Mouse (Mus musculus): ENCODE results near the gene H2al1b. TPM values are rescaled to one million over a fixed set of nuclear protein-coding genes. Genes with fewer than 3 reads are reported as not detected.
"Not testable (repeated sequence)": the region's sequence is repeated elsewhere in the genome, so short reads cannot be mapped to it uniquely, and the experiment has no call there.

H2al1b gene
- polyA plus RNA-seq (2015; fragmentation: Nextera tagmentation; extraction: Ambion mirVana), result not detected in 2 replicates

DNA sequence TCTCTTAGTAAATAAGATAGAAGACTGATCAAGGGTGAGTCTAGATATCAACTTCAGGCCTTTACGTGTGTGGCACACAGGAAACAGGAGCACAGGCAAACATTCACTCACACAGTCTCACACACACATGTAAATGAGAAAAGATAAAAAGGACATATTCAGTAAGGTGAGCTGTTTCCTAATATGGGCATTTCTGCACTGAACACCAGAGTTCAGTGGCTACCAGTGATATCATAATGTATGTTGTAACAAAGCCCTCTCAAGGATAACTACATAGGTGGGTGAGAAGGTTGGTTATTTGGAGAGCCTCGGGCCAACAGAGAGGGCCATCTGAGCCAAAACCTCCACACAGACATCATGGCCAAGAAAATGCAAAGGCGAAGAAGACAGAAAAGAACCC lies at the start of gene H2al1b:
Gene H2al1b, plus strand, starts transcription at position 301 of the 400 bp plus-strand sequence.
- not testable (repeated sequence) for ATAC-seq (ENCODE audit: low read depth); H3K4me1 ChIP-seq (replicated peaks); H3K27me3 ChIP-seq; H3K27ac ChIP-seq (replicated peaks); H3K9me3 ChIP-seq; H3K4me3 ChIP-seq; H3K4me2 ChIP-seq; H3K36me3 ChIP-seq; H3K9ac ChIP-seq
- 96% methylated on average over 1 of the region's 3 CpGs for WGBS

DNA sequence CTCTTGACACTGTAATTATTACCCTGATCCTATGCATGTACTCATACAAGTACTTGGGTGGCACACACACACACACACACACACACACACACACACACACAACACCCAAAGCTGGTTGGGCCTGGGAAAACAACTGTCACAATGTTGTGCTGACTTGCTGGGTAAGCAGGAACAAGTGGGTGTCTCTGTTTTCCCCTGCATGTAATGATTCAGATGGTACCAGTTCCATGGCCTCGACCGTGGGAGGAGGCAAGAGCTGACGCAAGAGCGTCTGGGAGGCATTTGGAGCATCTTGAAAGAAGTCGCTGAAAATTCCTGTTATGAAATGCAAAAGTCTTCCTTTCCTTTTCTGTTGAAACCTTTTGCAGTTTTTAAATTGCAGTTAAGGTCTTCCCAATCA lies 48.2 kb upstream of the H2al1b start:
- H3K4me1 ChIP-seq (replicated peaks), result peaks cover 15% of the 10 kb centered on the region
- no peak overlapping the region for H3K4me2 ChIP-seq

DNA sequence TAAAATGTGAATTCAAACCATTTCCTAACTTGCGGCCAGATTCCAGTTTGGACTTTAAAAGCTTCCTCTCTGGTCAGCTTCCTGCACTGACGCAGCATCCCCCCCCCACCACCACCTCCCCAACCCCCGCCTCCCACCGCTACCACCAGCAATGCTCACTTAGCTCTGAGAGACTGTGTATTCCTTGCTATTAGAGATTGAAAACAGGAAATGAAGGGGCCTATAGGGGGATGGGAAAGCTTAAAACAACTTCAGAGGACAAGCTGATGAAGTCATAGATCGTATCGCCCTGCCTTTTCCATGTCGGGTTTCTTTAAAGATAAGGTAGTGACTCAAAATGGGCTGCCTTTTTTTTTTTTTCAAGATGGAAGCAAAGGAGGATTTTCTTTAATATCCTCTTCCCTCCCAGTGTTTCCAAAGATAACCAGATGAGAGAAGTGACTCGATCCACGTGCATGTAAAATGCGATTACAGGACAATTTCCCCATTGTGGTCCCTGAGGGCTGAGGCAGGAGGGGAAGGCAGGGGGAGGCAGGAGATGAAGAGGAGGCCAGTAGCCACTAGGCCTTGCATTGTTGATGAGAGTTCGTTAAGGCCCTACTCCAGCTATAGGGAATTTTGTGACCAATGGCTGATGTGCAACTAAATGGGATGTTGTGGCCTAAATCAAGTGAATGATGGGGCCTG lies 47.6 kb upstream of the H2al1b start:
- no peak for ATAC-seq (ENCODE audit: low read depth)
- H3K4me3 ChIP-seq, result no peak overlapping the region

More for the DNA sequence above, 48.2 kb upstream of the H2al1b start:
- no peak overlapping the region for H3K27ac ChIP-seq (replicated peaks)
- H3K27me3 ChIP-seq, result no peaks in the 10 kb centered on the region
- H3K36me3 ChIP-seq, result no peaks in the 10 kb centered on the region
- 73% methylated on average over 5 of the region's 5 CpGs for WGBS
- no peak overlapping the region for H3K4me3 ChIP-seq
- no peaks in the 10 kb centered on the region for H3K9me3 ChIP-seq
- ATAC-seq (ENCODE audit: low read depth), result no peak
- H3K9ac ChIP-seq, result no peak overlapping the region

DNA sequence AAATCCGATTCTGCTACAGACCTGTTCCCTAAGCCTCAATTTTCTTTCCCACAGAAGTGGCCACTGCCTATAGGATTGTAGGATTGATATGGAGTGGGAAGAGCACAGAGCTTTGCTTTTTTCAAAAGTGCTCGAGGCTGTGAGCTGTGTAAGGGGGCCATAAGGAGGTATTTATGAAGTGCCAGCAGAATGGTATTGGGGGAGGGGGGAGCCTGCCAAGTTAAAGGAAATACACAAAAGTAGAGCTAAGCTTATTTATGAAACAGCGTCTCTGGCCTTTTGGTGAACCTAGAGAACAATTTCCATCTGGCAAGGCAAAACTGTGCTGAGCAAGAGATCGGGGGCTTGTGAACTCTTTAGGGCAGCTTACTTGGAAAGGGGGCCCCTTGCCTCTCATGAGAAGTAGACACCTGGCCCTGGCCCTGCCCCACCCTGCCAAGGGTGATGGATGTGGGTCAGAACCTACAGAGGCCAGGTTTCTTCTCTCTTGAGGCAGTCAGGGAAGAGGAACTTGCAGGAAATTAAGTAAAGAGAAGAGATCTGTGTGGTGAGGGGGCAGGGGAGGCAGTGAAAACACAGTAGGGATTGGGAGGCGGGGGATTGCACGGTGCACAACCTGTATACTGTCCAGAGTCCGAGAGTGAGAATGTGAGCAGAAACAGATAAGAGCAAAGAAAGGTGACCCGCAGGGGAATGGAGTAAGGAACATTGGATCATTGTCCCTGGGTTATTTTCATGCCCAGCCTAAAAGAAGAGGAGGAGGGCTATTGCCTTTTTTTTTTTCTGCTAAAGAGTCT lies 46.5 kb upstream of the H2al1b start:
- H3K4me2 ChIP-seq, result no peak overlapping the region
- no peaks in the 10 kb centered on the region for H3K27me3 ChIP-seq
- 0 out of 2 replicates have a peak, but pooled peaks cover 5% of the 10 kb centered on the region for H3K4me1 ChIP-seq (replicated peaks)
- no peak overlapping the region for H3K9ac ChIP-seq
- no peak overlapping the region for H3K4me3 ChIP-seq
- H3K27ac ChIP-seq (replicated peaks), result no peak overlapping the region
- H3K36me3 ChIP-seq, result no peaks in the 10 kb centered on the region
- H3K9me3 ChIP-seq, result no peaks in the 10 kb centered on the region
- WGBS, result 53% methylated on average over 8 of the region's 8 CpGs
- no peak for ATAC-seq (ENCODE audit: low read depth)

More for the DNA sequence above, 47.6 kb upstream of the H2al1b start:
- WGBS, result 56% methylated on average over 11 of the region's 11 CpGs
- Histone ChIP-seq H3K27me3 (no peaks in the 10 kb centered on the region), H3K9ac (no peak overlapping the region), H3K36me3 (no peaks in the 10 kb centered on the region), H3K4me2 (no peak overlapping the region), H3K4me1 (replicated peaks) (peaks cover 15% of the 10 kb centered on the region), H3K27ac (replicated peaks) (no peak overlapping the region), H3K9me3 (no peaks in the 10 kb centered on the region)

DNA sequence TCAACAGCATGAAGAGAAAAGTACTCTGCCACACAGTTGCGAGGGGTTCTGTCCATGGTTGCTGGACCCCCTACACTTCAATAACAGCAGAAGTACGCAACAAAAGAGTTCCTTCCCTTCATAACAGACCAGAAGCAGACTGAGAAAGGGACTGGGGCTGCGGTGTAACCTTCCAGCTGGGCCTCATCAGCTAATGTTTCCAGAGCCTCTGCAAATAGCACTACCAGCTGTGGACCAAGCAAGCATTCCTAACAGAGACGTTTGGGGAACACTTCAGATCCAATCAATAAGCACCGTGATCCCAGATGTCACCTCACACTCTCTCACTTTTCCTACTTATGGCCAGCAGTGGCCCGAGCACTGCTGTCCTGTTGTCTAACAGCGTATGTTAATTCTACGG lies 37.3 kb upstream of the H2al1b start:
- no peaks in the 10 kb centered on the region for H3K9me3 ChIP-seq
- WGBS, result 81% methylated on average over 8 of the region's 8 CpGs

DNA sequence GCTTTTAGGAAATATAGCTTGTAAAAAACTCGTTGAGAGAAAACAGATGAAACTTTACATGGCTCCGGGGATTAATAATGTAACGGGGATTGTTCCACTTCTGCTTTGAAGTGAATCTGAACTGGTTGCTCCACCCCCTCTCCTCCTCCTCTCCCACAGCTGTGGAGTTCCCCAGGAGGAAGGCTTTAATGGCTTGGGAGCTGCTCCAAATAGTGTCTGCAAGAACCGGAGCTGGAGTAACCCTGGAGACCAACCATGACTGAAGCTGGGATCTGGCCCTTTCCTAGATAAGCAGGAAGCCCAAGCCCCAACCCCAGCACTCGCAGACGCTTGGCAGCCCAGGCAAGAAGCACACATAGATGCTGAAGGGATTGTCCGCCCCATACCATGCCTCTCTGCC lies 34.4 kb upstream of the H2al1b start:
- 0 out of 2 replicates have a peak, but pooled peaks cover 6% of the 10 kb centered on the region for H3K27me3 ChIP-seq
- no peak for ATAC-seq (ENCODE audit: low read depth)
- no peak overlapping the region for H3K4me3 ChIP-seq
- H3K4me1 ChIP-seq (replicated peaks), result peaks cover 9% of the 10 kb centered on the region; the same call in 1 of the 2 replicates
- WGBS, result 61% methylated on average over 7 of the region's 7 CpGs
- H3K4me2 ChIP-seq, result no peak overlapping the region
- H3K9ac ChIP-seq, result no peak overlapping the region
- H3K27ac ChIP-seq (replicated peaks), result no peak overlapping the region
- H3K36me3 ChIP-seq, result no peaks in the 10 kb centered on the region
- H3K9me3 ChIP-seq, result no peaks in the 10 kb centered on the region

More for the DNA sequence above, 37.3 kb upstream of the H2al1b start:
- H3K4me2 ChIP-seq, result no peak overlapping the region
- no peak overlapping the region for H3K27ac ChIP-seq (replicated peaks)
- H3K4me1 ChIP-seq (replicated peaks), result peaks cover 9% of the 10 kb centered on the region; the same call in 1 of the 2 replicates
- H3K4me3 ChIP-seq, result no peak overlapping the region
- 0 out of 2 replicates have a peak, but pooled peaks cover 6% of the 10 kb centered on the region for H3K27me3 ChIP-seq
- H3K9ac ChIP-seq, result no peak overlapping the region
- H3K36me3 ChIP-seq, result no peaks in the 10 kb centered on the region
- ATAC-seq (ENCODE audit: low read depth), result no peak

DNA sequence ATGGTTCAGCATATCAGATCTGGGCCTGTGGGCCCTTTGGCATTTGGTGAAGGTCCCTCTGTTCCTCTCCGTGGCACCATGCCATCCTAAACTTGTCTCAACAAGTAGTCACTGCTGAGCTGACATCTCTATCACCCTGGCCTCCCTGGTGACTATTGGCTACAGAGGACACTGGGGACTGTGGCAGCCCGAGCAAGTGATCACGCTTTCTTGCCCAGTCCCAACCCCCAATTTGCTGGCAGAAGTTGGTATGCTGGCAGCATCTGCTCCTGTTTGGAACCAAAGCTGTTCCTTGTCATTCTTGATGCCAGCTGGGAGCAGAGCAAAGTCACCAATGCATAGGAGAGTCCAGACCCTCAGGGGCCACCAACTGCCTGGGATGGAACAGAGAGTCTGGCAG lies 33.2 kb upstream of the H2al1b start:
- H3K4me2 ChIP-seq, result no peak overlapping the region
- H3K27me3 ChIP-seq, result 0 out of 2 replicates have a peak, but pooled peaks cover 6% of the 10 kb centered on the region
- H3K9ac ChIP-seq, result no peak overlapping the region
- WGBS, result 81% methylated on average over 3 of the region's 3 CpGs
- H3K36me3 ChIP-seq, result no peaks in the 10 kb centered on the region
- H3K9me3 ChIP-seq, result no peaks in the 10 kb centered on the region
- no peak overlapping the region for H3K27ac ChIP-seq (replicated peaks)
- peaks cover 9% of the 10 kb centered on the region; the same call in 1 of the 2 replicates for H3K4me1 ChIP-seq (replicated peaks)
- ATAC-seq (ENCODE audit: low read depth), result no peak
- H3K4me3 ChIP-seq, result no peak overlapping the region

DNA sequence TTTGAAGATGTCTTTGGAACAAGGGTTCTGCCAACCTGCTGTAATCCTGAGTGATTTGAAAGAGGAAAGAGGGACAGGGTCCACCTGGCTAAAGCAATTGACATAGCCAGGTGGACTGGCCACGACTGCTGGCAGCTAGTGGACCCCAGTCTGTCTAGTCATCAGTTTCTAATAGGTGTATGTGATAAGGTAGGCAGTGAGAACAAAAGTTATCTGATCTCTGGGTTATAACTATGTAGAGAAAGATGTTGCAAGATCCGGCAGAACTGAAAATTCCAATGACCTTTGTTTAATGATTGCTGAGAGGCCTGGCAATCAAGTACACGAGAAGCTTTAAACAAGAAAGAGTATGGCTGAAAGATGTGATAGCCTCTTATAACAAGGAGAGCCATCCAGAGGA lies 29.0 kb upstream of the H2al1b start:
- Histone ChIP-seq H3K9me3 (no peaks in the 10 kb centered on the region), H3K4me3 (no peak overlapping the region), H3K4me1 (replicated peaks) (no peaks in the 10 kb centered on the region), H3K27me3 (0 out of 2 replicates have a peak, but pooled peaks cover 6% of the 10 kb centered on the region), H3K4me2 (no peak overlapping the region), H3K9ac (no peak overlapping the region), H3K27ac (replicated peaks) (no peak overlapping the region), H3K36me3 (no peaks in the 10 kb centered on the region)
- no peak for ATAC-seq (ENCODE audit: low read depth)
- 83% methylated on average over 3 of the region's 3 CpGs for WGBS

DNA sequence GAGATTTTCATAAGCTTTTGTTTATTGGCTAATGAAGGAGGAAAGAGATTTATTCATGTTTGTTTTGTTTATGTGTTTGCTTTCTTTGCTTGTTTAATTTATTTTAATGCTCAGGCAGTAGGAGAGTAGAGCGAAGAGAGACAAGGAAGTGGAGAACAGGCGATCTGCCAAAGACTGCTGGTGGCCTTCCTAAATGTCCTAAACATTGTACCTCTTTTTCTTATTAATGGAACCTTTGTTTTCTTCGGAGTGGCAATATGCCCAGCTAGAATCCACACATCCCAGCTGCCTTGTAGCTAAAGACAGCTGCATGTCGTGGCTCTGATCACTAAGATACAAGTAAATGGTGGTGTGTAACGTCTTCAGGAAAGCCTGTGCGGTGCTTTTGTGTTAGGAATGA lies 25.1 kb upstream of the H2al1b start:
- H3K4me3 ChIP-seq, result no peak overlapping the region
- H3K4me2 ChIP-seq, result no peak overlapping the region
- no peaks in the 10 kb centered on the region for H3K36me3 ChIP-seq
- H3K9ac ChIP-seq, result no peak overlapping the region
- H3K27me3 ChIP-seq, result 0 out of 2 replicates have a peak, but pooled peaks cover 6% of the 10 kb centered on the region
- no peak overlapping the region for H3K27ac ChIP-seq (replicated peaks)
- 66% methylated on average over 6 of the region's 6 CpGs for WGBS
- ATAC-seq (ENCODE audit: low read depth), result no peak
- H3K9me3 ChIP-seq, result no peaks in the 10 kb centered on the region
- H3K4me1 ChIP-seq (replicated peaks), result no peaks in the 10 kb centered on the region

DNA sequence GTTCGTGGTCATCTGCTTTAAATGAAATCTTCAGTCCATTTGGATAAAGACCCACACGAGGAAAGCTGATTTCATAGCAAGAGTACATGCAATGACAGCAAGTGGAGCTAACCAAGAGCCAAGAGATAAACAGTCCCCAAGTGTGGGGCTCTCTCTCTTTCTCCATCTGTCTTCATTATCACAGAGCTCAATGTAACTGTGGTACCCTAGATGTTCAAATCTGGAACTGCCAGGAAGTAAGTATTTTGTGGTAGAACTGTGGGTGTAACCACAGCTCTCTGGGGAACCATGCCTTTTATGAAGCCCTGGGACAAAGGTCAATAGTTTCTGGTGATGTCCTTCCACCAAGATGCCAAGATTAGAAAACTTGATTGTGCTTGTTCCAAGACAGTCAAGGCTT lies 21.5 kb upstream of the H2al1b start:
- no peak for ATAC-seq (ENCODE audit: low read depth)
- no peak overlapping the region for H3K27ac ChIP-seq (replicated peaks)
- H3K9ac ChIP-seq, result no peak overlapping the region
- no peak overlapping the region for H3K4me3 ChIP-seq
- 0 out of 2 replicates have a peak, but pooled peaks cover 6% of the 10 kb centered on the region for H3K27me3 ChIP-seq
- no peak overlapping the region for H3K4me2 ChIP-seq
- WGBS, result 74% methylated on average over 2 of the region's 2 CpGs
- no peaks in the 10 kb centered on the region for H3K9me3 ChIP-seq
- no peaks in the 10 kb centered on the region for H3K36me3 ChIP-seq
- H3K4me1 ChIP-seq (replicated peaks), result no peaks in the 10 kb centered on the region

DNA sequence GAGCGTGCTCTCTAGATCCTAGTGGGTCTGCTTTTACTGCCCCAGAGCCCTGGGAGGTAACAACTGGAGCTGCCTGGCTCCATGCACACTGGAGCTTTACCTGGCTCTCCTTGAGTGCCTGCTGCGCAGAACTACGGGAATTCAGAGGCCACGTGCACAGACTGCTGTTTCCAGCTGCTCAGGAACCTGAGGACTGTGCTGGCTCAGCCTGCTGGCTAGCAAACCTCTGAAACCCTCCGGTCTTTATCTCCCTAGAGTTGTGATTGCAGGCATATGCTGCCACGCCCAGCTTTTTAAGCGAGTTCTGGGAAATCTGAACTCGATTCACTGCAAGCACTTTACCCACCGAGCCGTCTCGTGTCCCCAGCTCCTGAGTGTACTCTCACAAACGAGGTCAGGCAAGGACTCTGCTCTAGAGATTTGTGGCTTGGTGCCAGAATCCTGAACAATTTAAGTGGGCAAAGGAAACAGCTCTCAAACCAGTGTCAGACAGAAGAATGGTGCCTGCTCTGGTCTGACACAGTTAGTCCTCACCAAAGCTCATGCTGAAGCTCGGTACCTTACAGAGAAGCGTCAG lies 13.8 kb upstream of the H2al1b start:
- no peak for ATAC-seq (ENCODE audit: low read depth)

DNA sequence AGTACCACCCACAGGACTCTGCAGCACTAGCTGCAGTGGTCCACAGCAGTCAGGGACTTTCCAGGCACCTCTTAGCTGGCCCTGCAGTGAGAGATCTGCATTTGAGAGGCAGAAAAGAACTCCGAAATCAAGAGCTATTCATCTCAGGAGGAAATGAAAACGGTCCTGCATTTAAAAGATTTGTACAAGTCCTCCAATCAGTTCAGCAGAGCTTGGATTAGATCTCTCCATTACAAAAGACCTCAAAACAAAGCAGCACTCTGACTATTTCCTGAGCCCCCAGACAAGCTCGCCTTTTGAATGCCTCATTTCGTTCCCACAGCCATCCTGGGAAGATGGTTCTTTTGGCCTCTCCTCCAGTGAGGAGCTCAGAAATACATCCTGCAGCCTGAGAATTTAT lies 13.0 kb upstream of the H2al1b start:
- H3K4me3 ChIP-seq, result no peak overlapping the region
- H3K9me3 ChIP-seq, result no peaks in the 10 kb centered on the region
- no peak for ATAC-seq (ENCODE audit: low read depth)
- H3K27ac ChIP-seq (replicated peaks), result no peak overlapping the region
- no peaks in the 10 kb centered on the region for H3K36me3 ChIP-seq
- no peaks in the 10 kb centered on the region for H3K27me3 ChIP-seq
- no peaks in the 10 kb centered on the region for H3K4me1 ChIP-seq (replicated peaks)
- WGBS, result 61% methylated on average over 4 of the region's 4 CpGs
- no peak overlapping the region for H3K9ac ChIP-seq
- no peak overlapping the region for H3K4me2 ChIP-seq

More for the DNA sequence above, 13.8 kb upstream of the H2al1b start:
- Histone ChIP-seq H3K4me2 (no peak overlapping the region), H3K9me3 (no peaks in the 10 kb centered on the region), H3K9ac (no peak overlapping the region), H3K36me3 (no peaks in the 10 kb centered on the region), H3K4me1 (replicated peaks) (no peaks in the 10 kb centered on the region), H3K27ac (replicated peaks) (no peak overlapping the region), H3K27me3 (no peaks in the 10 kb centered on the region), H3K4me3 (no peak overlapping the region)
- 80% methylated on average over 14 of the region's 14 CpGs for WGBS

All from neural tube, embryonic 13.5 days (tissue).